Mouse (Mus musculus) lung, embryonic 15.5 days (tissue): ENCODE measurements at regions not wholly inside any gene's neighbourhood (a gene's known extent, or its start where the extent isn't known, plus 50 kb on each side); places are given as distances from the start of the nearest gene placed in this dataset.

Experiments
- ATAC-seq: fragments of 200-750 bp; cut with Nextera tagmentation; 2 replicates; pipeline ENCODE4 v1.8.0; 2017; ENCODE audit warnings: moderate number of reproducible peaks, borderline replicate concordance; ENCODE audit not compliant: low FRiP score, low TSS enrichment; ENCODE audit errors: extremely low read depth
- H3K27ac ChIP-seq: fragments of 300-500 bp; sonication (generic); 2 replicates; pipeline ENCODE4 v1.5.1; 2015; ENCODE audit warnings: moderate library complexity, mild to moderate bottlenecking, inconsistent platforms
- H3K27me3 ChIP-seq: fragments of 300-500 bp; sonication (generic); 2 replicates; pipeline ENCODE4 v1.6.1; 2015; ENCODE audit warnings: inconsistent platforms
- H3K36me3 ChIP-seq: fragments of 300-500 bp; sonication (generic); 2 replicates; pipeline ENCODE4 v1.6.1; 2015; ENCODE audit warnings: inconsistent platforms
- H3K4me1 ChIP-seq: fragments of 300-500 bp; sonication (generic); 2 replicates; pipeline ENCODE4 v1.6.1; 2015; ENCODE audit warnings: inconsistent platforms
- H3K4me2 ChIP-seq: fragments of 300-500 bp; sonication (generic); 2 replicates; pipeline ENCODE4 v1.6.1; 2015; ENCODE audit warnings: inconsistent platforms, mild to moderate bottlenecking, moderate library complexity
- H3K4me3 ChIP-seq: fragments of 300-500 bp; sonication (generic); 2 replicates; pipeline ENCODE4 v1.5.1; 2015; ENCODE audit warnings: mild to moderate bottlenecking, inconsistent platforms
- H3K9ac ChIP-seq: fragments of 300-500 bp; sonication (generic); 2 replicates; pipeline ENCODE4 v1.6.1; 2015; ENCODE audit warnings: inconsistent platforms
- H3K9me3 ChIP-seq: fragments of 300-500 bp; sonication (generic); 2 replicates; pipeline ENCODE4 v1.6.1; 2016; ENCODE audit warnings: inconsistent platforms
- WGBS: fragments of 180-500 bp; shearing (Covaris S2); methylation state at CpG from one replicate; pipeline ENCODE4 v1.1.7; 2015; 5-methylcytosine and 5-hydroxymethylcytosine counted together

- H3K9ac ChIP-seq: no peak overlapping the region
- no peak overlapping the region for H3K27ac ChIP-seq
- peaks cover 9% of the 10 kb centered on the region for H3K4me1 ChIP-seq
- WGBS: 2% methylated on average over 37 of the region's 37 CpGs
- H3K36me3 ChIP-seq: no peaks in the 10 kb centered on the region
- H3K27me3 ChIP-seq: peaks cover 41% of the 10 kb centered on the region
- peak overlapping the region; percentile 53 for H3K4me2 ChIP-seq
- peak; percentile 46; the same call in 1 of the 2 replicates for ATAC-seq
- H3K9me3 ChIP-seq: no peaks in the 10 kb centered on the region
- H3K4me3 ChIP-seq: peak overlapping the region; percentile 19
Measured at GRCm38 (mm10) chr4:123990293-123991185, 72.7 kb upstream of the 4930535I16Rik start.
